Mouse (Mus musculus) midbrain, embryonic 15.5 days (tissue): ENCODE results near the gene Agmat. TPM values are rescaled to one million over a fixed set of nuclear protein-coding genes. Genes with fewer than 3 reads are reported as not detected.

ENCODE experiments used
- ATAC-seq: fragments of 200-750 bp; cut with Nextera tagmentation; replicated peaks from 2 replicates; pipeline ENCODE4 v1.8.0; 2017; ENCODE audit warnings: moderate TSS enrichment
- H3K27ac ChIP-seq: fragments of 300-500 bp; sonication (generic); 2 replicates; pipeline ENCODE4 v1.5.1; 2015; ENCODE audit warnings: mild to moderate bottlenecking, inconsistent platforms
- H3K27me3 ChIP-seq: fragments of 300-500 bp; sonication (generic); replicated peaks from 2 replicates; pipeline ENCODE4 v1.6.1; 2015; ENCODE audit warnings: inconsistent platforms
- H3K36me3 ChIP-seq: fragments of 300-500 bp; sonication (generic); replicated peaks from 2 replicates; pipeline ENCODE4 v1.6.1; 2015; ENCODE audit warnings: inconsistent platforms
- H3K4me1 ChIP-seq: fragments of 300-500 bp; sonication (generic); 2 replicates; pipeline ENCODE4 v1.6.1; 2015; ENCODE audit warnings: inconsistent platforms
- H3K4me2 ChIP-seq: fragments of 300-500 bp; sonication (generic); 2 replicates; pipeline ENCODE4 v1.6.1; 2015; ENCODE audit warnings: inconsistent platforms, mild to moderate bottlenecking, moderate library complexity
- H3K4me3 ChIP-seq: fragments of 300-500 bp; sonication (generic); 2 replicates; pipeline ENCODE4 v1.5.1; 2015; ENCODE audit warnings: mild to moderate bottlenecking, inconsistent platforms
- H3K9ac ChIP-seq: fragments of 300-500 bp; sonication (generic); 2 replicates; pipeline ENCODE4 v1.6.1; 2015; ENCODE audit warnings: mild to moderate bottlenecking, inconsistent platforms
- H3K9me3 ChIP-seq: fragments of 300-500 bp; sonication (generic); 2 replicates; pipeline ENCODE4 v1.6.1; 2016; ENCODE audit warnings: inconsistent platforms
- WGBS: fragments of 180-500 bp; shearing (Covaris S2); methylation state at CpG from one replicate; pipeline ENCODE4 v1.1.7; 2015; ENCODE audit warnings: mixed read lengths; 5-methylcytosine and 5-hydroxymethylcytosine counted together
- polyA plus RNA-seq: library from polyadenylated mRNA; unstranded; fragments of >200 nt; fragmentation: Nextera tagmentation; extraction: Ambion mirVana; gene quantifications from 2 replicates; pipeline ENCODE4 v1.2.1, GENCODE M21; 2015

The Agmat gene
- polyA plus RNA-seq, 1 experiment from 2014 or later: not detected

DNA sequence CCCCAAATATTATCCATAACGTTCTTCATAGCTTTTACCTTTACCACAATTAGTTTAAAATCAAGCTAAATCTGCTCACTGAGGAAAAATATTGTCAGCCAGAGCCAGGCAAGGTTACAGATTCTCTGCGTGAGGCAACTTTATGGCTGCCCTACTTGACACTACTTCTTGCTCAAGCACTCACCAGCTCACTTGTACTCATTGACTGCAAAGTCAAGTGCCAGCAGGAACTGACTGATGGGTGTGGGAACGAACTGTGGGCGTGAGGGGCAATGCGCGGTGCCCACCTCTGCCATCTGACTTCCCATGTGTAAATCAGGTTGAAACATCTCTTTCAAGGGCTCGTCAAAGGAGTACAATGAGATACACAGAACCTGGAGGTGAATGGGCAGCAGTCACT lies 41.0 kb downstream of the Agmat start:
- Histone ChIP-seq H3K4me3 (no peak overlapping the region), H3K27me3 (no peaks in the 10 kb centered on the region), H3K4me2 (no peak overlapping the region), H3K9ac (no peak overlapping the region), H3K36me3 (peaks cover 24% of the 10 kb centered on the region), H3K9me3 (no peaks in the 10 kb centered on the region), H3K27ac (no peak overlapping the region), H3K4me1 (peaks cover 10% of the 10 kb centered on the region)
- no peak for ATAC-seq
- 97% methylated on average over 7 of the region's 7 CpGs for WGBS

DNA sequence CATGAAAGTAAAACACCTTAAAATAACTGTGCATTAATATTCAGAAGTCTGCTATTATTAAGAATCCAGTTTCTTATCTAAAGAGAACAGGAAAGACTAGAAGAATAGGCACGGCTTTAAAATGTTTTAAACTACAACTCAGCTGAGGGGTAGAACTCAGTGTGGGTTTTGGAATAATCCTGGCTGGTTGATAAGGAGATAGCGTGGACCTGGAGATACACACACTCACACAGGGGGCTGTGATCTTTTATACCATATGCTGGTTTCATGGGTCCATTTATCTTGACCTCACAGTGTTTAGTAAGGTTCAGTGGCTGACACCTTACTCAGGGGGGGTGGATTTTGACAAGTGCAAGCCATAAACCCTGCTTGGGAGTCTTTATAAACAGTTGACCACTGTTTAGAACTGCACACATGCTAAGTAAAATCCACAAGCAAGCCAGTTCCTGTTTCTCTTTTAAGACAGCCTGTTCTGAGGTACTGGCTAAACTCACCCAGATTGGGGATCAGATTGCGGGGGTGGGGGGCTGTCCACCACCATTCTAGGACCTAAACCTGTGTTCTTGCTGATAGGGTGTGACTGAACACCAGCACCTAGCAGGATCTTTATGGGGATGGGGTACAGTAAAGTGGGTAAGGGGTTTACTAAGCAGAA lies 43.2 kb downstream of the Agmat start:
- no peaks in the 10 kb centered on the region for H3K9me3 ChIP-seq
- 60% methylated on average over 3 of the region's 3 CpGs for WGBS
- H3K27ac ChIP-seq: peak overlapping the region; percentile 86; the same call in 1 of the 2 replicates
- ATAC-seq: no peak; the same call in 1 of the 2 replicates
- H3K27me3 ChIP-seq: no peaks in the 10 kb centered on the region
- peaks cover 19% of the 10 kb centered on the region for H3K4me1 ChIP-seq
- peak overlapping the region; percentile 82 for H3K4me3 ChIP-seq
- peak overlapping the region; percentile 92 for H3K9ac ChIP-seq
- peak overlapping the region; percentile 85 for H3K4me2 ChIP-seq
- 0 out of 2 replicates have a peak, but pooled peaks cover 8% of the 10 kb centered on the region for H3K36me3 ChIP-seq

DNA sequence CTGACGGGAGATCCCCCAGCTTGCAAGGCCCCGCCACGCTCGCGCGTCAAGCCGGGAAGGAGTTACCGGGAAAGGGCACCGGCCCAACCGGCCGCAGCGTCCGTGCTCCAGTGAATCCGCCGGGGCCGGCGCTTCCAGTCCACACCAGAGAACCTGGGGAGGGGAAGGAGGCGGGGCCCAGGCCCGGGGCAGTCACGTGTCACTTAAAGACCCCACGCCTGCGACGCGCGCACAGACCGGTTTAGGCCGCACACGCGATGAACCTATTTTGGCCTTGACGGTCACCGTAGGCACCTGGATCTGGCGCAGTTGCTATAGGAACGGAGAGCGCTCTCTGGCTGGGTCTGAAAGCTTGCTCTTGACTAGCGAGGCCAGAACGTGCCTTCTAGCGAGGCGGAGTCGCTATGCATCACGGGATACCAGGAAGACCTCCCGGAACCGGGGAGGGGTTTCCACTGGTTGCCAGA lies 44.1 kb downstream of the Agmat start, which contains the start of gene Dnajc16:
Dnajc16 (minus strand) TSS at position 408 of the 467 bp plus-strand sequence.
- Histone ChIP-seq H3K27ac (peak within 1 kb of the TSS; percentile 86), H3K4me1 (peaks cover 28% of the 10 kb centered on the region), H3K9ac (peak within 1 kb of the TSS; percentile 92), H3K4me3 (peak within 1 kb of the TSS; percentile 82), H3K27me3 (no peaks in the 10 kb centered on the region), H3K36me3 (0 out of 2 replicates have a peak, but pooled peaks cover 5% of the 10 kb centered on the region), H3K4me2 (peak within 1 kb of the TSS; percentile 85), H3K9me3 (no peaks in the 10 kb centered on the region)
- peak; percentile 93 for ATAC-seq
- under 1% methylated on average over 42 of the region's 42 CpGs for WGBS

DNA sequence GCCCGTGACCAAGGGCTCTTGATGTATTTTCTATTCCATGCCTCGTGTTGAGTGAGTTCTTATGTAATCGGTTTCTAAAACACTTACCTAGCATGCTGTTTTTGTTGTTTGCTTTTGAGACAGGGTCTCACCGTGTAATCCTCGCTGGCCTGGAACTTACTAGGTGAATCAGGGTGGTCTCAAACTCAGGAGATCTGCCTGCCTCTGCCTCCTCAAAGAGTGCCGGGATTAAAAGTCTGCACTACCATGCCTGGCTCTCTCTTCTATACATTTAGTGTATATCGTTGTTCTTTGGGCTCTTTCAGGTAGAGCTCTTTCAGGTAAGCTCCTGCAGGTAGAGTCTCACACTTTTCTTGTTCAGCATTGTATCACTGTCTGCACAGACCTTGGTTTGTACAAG lies 45.0 kb downstream of the Agmat start:
- H3K27ac ChIP-seq: no peak overlapping the region
- no peak for ATAC-seq
- H3K9ac ChIP-seq: no peak overlapping the region
- H3K4me3 ChIP-seq: no peak overlapping the region
- H3K9me3 ChIP-seq: no peaks in the 10 kb centered on the region
- WGBS: 93% methylated on average over 7 of the region's 7 CpGs
- H3K27me3 ChIP-seq: no peaks in the 10 kb centered on the region
- no peak overlapping the region for H3K4me2 ChIP-seq
- peaks cover 33% of the 10 kb centered on the region for H3K4me1 ChIP-seq
- 0 out of 2 replicates have a peak, but pooled peaks cover 5% of the 10 kb centered on the region for H3K36me3 ChIP-seq

DNA sequence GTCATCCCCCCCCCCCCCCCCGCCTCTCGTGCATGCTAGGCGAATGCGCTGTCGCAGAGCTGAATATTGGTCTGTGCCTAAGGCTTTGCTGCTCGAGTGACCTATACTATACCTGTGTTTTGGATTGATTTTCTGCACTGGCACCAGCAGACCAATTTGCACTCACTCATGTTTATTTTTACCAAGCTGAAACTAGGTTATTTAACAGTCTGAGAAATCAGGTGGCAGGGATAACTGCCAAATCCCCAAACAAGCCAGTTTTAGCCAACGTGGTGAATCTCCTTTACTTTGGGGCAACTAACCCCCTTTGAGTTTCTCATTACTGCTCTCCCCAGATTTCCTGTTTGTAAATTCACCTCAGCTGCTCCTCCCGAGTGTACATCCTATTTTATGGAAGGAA lies 45.5 kb downstream of the Agmat start:
- ATAC-seq: no peak
- WGBS: 86% methylated on average over 8 of the region's 8 CpGs
- H3K36me3 ChIP-seq: 0 out of 2 replicates have a peak, but pooled peaks cover 5% of the 10 kb centered on the region

DNA sequence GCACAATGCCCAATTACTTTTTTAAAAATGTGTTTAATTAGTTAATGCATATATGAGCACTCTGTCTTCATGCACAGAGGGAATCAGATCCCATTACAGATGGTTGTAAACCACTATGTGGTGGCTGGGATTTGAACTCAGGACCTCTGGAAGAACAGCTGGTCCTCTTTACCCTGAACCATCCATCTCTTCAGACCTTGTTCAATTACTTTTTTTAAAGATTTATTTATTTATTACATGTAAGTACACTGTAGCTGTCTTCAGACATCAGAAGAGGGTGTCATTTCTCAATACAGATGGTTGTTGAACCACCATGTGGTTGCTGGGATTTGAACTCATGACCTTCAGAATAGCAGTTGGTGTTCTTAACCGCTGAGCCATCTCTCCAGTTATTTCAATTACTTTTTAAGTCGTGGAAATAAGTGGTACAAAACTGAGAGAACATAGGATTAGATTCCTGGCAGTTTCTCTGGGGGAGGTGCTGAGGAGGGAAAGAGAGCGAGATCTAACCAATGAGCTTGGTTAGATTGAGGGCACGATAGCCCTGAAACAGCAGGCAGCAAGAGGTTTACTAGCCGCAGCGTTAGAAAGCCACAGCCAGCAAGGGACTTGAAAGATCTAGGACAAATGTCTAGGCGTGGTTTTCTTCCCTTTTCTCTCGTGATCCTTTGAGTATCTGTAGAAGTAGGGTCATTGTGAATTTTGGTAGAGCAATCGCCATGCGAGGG lies 46.2 kb downstream of the Agmat start:
- no peak for ATAC-seq
- Histone ChIP-seq H3K9ac (0 out of 2 replicates have a peak overlapping the region, but pooled peaks have one; percentile 71), H3K36me3 (0 out of 2 replicates have a peak, but pooled peaks cover 2% of the 10 kb centered on the region), H3K4me1 (peaks cover 34% of the 10 kb centered on the region), H3K27me3 (no peaks in the 10 kb centered on the region), H3K4me2 (peak overlapping the region; percentile 62), H3K9me3 (no peaks in the 10 kb centered on the region), H3K27ac (peak overlapping the region; percentile 94), H3K4me3 (peak overlapping the region; percentile 80)
- WGBS: 10% methylated on average over 10 of the region's 10 CpGs

More for the DNA sequence above, 45.5 kb downstream of the Agmat start:
- H3K9ac ChIP-seq: no peak overlapping the region
- H3K4me1 ChIP-seq: peaks cover 34% of the 10 kb centered on the region
- H3K4me2 ChIP-seq: no peak overlapping the region
- H3K4me3 ChIP-seq: no peak overlapping the region
- no peak overlapping the region for H3K27ac ChIP-seq
- H3K27me3 ChIP-seq: no peaks in the 10 kb centered on the region
- H3K9me3 ChIP-seq: no peaks in the 10 kb centered on the region

DNA sequence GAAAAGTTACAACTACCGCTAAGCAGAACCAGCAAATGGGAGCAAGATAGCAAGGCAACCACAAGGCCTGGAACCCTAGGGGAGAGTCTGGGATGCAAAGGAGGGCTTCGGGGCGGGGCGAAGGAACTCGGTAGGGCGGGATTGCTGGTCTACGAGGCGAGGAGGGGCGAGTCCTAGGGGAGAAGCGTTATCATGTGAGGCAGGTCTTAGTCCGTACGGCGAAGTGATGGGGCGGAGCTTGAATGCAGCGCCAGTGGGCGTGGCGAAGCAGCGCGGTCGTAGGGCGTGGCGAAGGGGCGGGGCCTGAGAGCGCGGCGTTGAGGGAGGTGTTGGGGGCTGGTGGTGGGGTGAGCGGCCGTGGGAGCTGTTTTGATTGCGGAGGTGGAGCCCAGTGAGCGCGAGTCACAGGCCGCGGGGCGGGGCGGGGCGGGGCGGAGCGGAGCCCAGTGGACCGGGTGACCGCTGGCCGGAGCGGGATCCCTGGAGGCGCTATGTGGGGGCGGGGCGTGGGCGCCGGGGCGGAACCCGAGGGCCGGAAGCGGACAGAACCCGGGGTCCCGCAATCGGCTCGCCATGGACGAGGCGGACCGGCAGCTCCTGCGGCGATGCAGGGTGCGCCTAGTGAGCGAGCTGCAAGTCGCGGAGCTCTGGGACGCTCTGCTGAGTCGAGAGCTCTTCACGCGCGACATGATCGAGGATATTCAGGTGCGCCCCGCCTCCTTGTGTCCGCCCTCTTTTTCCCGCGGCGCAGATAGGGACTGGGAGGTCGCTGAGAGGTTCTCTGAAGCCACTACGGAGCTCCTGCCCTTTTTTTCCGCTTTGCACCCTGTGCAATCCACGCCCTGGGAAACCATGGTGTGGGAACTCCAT lies 47.0 kb downstream of the Agmat start, which contains the start of gene Casp9:
Casp9 (plus strand) TSS at position 331 of the 870 bp plus-strand sequence.
- no peaks in the 10 kb centered on the region for H3K27me3 ChIP-seq
- H3K9me3 ChIP-seq: no peaks in the 10 kb centered on the region
- under 1% methylated on average over 73 of the region's 80 CpGs for WGBS
- H3K4me1 ChIP-seq: peaks cover 34% of the 10 kb centered on the region
- peak within 1 kb of the TSS; percentile 94 for H3K27ac ChIP-seq
- H3K4me2 ChIP-seq: peak within 1 kb of the TSS; percentile 62
- H3K4me3 ChIP-seq: peak within 1 kb of the TSS; percentile 80
- no peaks in the 10 kb centered on the region for H3K36me3 ChIP-seq
- peak; percentile 70 for ATAC-seq
- peak within 1 kb of the TSS; percentile 71 for H3K9ac ChIP-seq

DNA sequence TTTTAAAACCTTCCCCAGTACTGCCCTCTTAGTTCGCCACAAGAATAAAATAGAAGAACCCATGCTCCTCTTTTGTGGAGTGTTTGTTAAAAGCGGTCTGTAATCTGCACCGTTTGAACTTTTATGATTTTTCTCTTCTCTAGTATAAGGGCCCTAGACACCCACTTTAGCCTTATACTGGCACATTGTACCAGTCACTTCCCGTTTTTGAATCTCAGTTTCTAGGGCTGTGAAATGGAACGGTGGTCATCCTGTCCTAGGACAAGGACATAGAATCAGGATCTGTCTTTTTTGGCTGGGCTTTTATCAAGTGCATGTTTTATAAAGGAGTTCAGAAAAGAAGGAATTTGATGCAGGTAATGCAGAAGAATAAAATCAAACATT lies 47.7 kb downstream of the Agmat start:
- Histone ChIP-seq H3K9ac (peak overlapping the region; percentile 71), H3K27me3 (no peaks in the 10 kb centered on the region), H3K4me3 (peak overlapping the region; percentile 80), H3K27ac (peak overlapping the region; percentile 94), H3K4me1 (peaks cover 34% of the 10 kb centered on the region), H3K36me3 (no peaks in the 10 kb centered on the region), H3K9me3 (no peaks in the 10 kb centered on the region), H3K4me2 (peak overlapping the region; percentile 62)
- 17% methylated on average over 5 of the region's 5 CpGs for WGBS
- no peak for ATAC-seq

DNA sequence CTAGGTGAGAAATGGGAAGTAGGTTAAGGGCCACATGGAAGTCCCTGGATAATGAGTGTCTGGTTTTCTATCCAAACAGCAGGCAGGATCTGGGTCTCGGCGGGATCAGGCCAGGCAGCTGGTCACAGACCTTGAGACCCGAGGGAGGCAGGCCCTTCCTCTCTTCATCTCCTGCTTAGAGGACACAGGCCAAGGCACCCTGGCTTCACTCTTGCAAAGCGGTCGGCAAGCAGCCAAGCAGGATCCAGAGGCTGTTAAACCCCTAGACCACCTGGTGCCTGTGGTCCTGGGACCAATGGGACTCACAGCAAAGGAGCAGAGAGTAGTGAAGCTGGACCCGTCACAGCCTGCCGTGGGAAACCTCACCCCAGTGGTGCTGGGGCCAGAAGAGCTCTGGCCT lies 49.9 kb downstream of the Agmat start:
- Histone ChIP-seq H3K27ac (no peak overlapping the region), H3K4me1 (peaks cover 24% of the 10 kb centered on the region), H3K4me2 (no peak overlapping the region), H3K36me3 (no peaks in the 10 kb centered on the region), H3K9me3 (no peaks in the 10 kb centered on the region), H3K27me3 (no peaks in the 10 kb centered on the region), H3K9ac (no peak overlapping the region), H3K4me3 (no peak overlapping the region)
- 91% methylated on average over 7 of the region's 7 CpGs for WGBS
- ATAC-seq: no peak

DNA sequence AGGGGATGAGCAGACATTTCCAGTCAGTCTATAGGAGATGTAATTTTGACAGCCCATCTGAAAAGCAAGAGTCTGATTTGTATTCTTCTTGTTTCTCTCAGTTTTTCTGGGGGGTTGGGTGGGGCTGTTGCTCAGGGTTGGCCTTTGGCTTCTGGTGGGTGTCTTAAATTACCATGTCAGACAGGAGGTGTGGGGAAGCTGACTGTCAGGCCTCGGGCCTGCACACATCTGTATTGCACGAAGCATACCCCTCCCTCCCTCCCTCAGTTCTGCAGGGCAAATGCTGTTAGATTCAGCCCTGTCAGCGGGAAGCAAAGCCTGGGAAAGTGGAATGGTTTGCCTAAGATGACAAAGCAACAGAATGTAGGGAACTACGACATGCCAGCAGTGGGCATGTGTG lies 50.5 kb downstream of the Agmat start:
- Histone ChIP-seq H3K4me2 (no peak overlapping the region), H3K4me3 (no peak overlapping the region), H3K9ac (no peak overlapping the region), H3K4me1 (peaks cover 24% of the 10 kb centered on the region), H3K27ac (no peak overlapping the region), H3K9me3 (no peaks in the 10 kb centered on the region), H3K27me3 (no peaks in the 10 kb centered on the region), H3K36me3 (no peaks in the 10 kb centered on the region)
- no peak for ATAC-seq
- WGBS: 97% methylated on average over 4 of the region's 4 CpGs

DNA sequence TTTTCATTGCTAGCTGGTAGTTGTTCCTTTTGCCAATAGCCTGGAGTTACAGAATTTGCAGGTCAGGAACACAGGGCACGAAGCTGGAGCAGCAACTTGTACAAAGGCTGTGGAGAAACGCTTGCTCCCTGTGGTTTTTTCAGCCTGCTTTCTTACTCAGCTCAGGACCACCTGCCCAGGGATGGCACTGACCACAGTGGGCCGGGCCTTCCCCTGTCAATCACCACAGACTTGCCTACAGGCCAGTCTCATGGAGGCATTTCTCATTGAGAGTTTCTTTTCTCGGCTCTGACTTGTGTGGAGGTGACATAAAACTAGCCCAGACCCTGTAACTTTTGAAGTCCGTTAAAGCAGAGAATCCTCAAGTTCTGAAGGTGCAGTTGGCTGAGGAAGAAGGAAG lies 51.1 kb downstream of the Agmat start:
- Histone ChIP-seq H3K9me3 (no peaks in the 10 kb centered on the region), H3K4me3 (no peak overlapping the region), H3K4me1 (peaks cover 24% of the 10 kb centered on the region), H3K4me2 (no peak overlapping the region), H3K36me3 (no peaks in the 10 kb centered on the region), H3K27ac (no peak overlapping the region), H3K27me3 (no peaks in the 10 kb centered on the region), H3K9ac (no peak overlapping the region)
- no peak for ATAC-seq
- 90% methylated on average over 5 of the region's 5 CpGs for whole genome bisulfite sequencing

DNA sequence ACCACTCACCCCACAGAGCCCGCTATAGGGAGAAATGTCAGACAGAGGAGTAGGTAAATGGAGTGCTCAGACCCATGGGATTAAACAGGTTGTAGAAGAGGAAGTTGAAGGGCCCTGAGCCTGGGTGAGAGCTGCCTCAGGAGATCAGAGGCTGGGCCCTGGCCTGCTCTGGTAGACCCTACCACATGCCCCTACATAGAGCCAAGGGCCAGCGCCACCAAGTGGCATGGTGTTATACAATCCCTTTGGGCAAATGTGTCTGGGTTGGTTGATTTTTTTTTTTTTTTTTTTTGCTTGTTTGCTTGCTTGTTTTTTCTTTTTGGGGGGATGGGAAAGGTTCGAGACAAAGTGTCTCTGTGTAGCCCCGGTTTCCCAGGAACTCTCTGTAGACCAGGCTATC lies 57.6 kb downstream of the Agmat start:
- no peak overlapping the region for H3K4me2 ChIP-seq
- peaks cover 39% of the 10 kb centered on the region; the same call in 1 of the 2 replicates for H3K36me3 ChIP-seq
- H3K9me3 ChIP-seq: no peaks in the 10 kb centered on the region
- ATAC-seq: no peak
- H3K4me1 ChIP-seq: no peaks in the 10 kb centered on the region
- WGBS: 89% methylated on average over 4 of the region's 4 CpGs
- H3K9ac ChIP-seq: no peak overlapping the region
- no peak overlapping the region for H3K27ac ChIP-seq
- H3K27me3 ChIP-seq: no peaks in the 10 kb centered on the region
- H3K4me3 ChIP-seq: no peak overlapping the region
